Mouse (Mus musculus): ENCODE results near the gene Il10ra.

Il10ra gene

GRCm38 (mm10) chr9:45255967-45256366 is 13.0 kb downstream of the Il10ra start:
- no peak for DNase-seq

GRCm38 (mm10) chr9:45255431-45255830 is 13.5 kb downstream of the Il10ra start:
- DNase-seq = peak; percentile 12

GRCm38 (mm10) chr9:45254605-45255004 is 14.3 kb downstream of the Il10ra start:
- DNase-seq = no peak

GRCm38 (mm10) chr9:45254021-45254420 is 14.9 kb downstream of the Il10ra start:
- no peak for DNase-seq

GRCm38 (mm10) chr9:45252395-45252794 is 16.6 kb downstream of the Il10ra start:
- no peak for DNase-seq

- no peak for DNase-seq
Measured at GRCm38 (mm10) chr9:45251990-45252389, 17.0 kb downstream of the Il10ra start.

- no peak for DNase-seq
Measured at GRCm38 (mm10) chr9:45251281-45251680, 17.7 kb downstream of the Il10ra start.

GRCm38 (mm10) chr9:45250306-45250705 is 18.6 kb downstream of the Il10ra start:
- no peak for DNase-seq

GRCm38 (mm10) chr9:45247536-45247935 is 21.4 kb downstream of the Il10ra start:
- DNase-seq = no peak

GRCm38 (mm10) chr9:45246060-45246459 is 22.9 kb downstream of the Il10ra start:
- DNase-seq = no peak

GRCm38 (mm10) chr9:45245432-45245831 is 23.5 kb downstream of the Il10ra start:
- DNase-seq = no peak

- no peak for DNase-seq
Measured at GRCm38 (mm10) chr9:45241397-45241796, 27.6 kb downstream of the Il10ra start.

- no peak for DNase-seq
Measured at GRCm38 (mm10) chr9:45236744-45237143, 32.2 kb downstream of the Il10ra start.

- DNase-seq = no peak
Measured at GRCm38 (mm10) chr9:45235668-45236227, 33.2 kb downstream of the Il10ra start.

- DNase-seq = no peak
Measured at GRCm38 (mm10) chr9:45229359-45229758, 39.6 kb downstream of the Il10ra start.

GRCm38 (mm10) chr9:45221567-45221966 is 47.4 kb downstream of the Il10ra start:
- peak; percentile 89 for DNase-seq

GRCm38 (mm10) chr9:45219644-45220043 is 49.3 kb downstream of the Il10ra start:
- DNase-seq = no peak

- no peak for DNase-seq
Measured at GRCm38 (mm10) chr9:45215526-45216179, 53.3 kb downstream of the Il10ra start.

- DNase-seq = no peak
Measured at GRCm38 (mm10) chr9:45212001-45212400, 56.9 kb downstream of the Il10ra start.

GRCm38 (mm10) chr9:45207015-45207743 is 61.8 kb downstream of the Il10ra start:
- DNase-seq = no peak

GRCm38 (mm10) chr9:45206121-45206520 is 62.8 kb downstream of the Il10ra start:
- DNase-seq = no peak

GRCm38 (mm10) chr9:45205143-45205542 is 63.8 kb downstream of the Il10ra start:
- peak; percentile 68 for DNase-seq

Measured in kidney, postnatal 14 days (tissue).